Mouse (Mus musculus) adrenal gland, adult 8-10 months (tissue): Measurements from ENCODE around the gene Sppl2a. TPM values are rescaled to one million over a fixed set of nuclear protein-coding genes. Genes with fewer than 3 reads are reported as not detected.
"Not testable (repeated sequence)": the region's sequence is repeated elsewhere in the genome, so short reads cannot be mapped to it uniquely, and the experiment has no call there.

Source experiments
- DNase-seq: peaks from one replicate; pipeline ENCODE4 v3.0.0; 2022
- microRNA-seq, 2 experiments: library from miRNA; unstranded; fragments of <30 nt; microRNA quantifications; one replicate each; pipeline ENCODE4 v1.2.0; 2022
- total RNA-seq, 4 experiments: library from RNA; stranded (reverse); gene quantifications; 2 replicates each; pipeline ENCODE4 v1.2.4; 2022

The Sppl2a gene
- total RNA-seq, 4 experiments from 2014 or later = 83.8 to 96.5 (median 89.4) TPM

DNA sequence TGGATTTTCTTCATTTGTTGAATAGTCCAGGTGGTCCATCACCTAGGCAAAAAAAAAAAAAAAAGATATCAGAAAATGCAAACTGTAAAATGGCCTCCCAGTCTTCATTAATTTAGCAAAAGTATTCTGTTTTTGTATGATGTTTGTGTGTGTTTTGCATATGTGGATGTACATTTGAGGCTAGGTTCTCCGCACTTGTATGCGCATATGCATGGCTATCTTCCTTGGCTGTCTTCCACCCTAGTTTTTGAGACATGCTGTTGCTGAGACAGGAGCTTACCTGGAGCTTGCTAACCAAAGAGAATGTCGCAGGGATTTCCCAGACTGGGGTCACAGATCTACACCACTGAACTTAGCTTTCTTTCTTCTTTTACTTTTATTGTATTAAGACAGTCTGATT lies 38.8 kb downstream of the Sppl2a start:
- DNase-seq = no peak

DNA sequence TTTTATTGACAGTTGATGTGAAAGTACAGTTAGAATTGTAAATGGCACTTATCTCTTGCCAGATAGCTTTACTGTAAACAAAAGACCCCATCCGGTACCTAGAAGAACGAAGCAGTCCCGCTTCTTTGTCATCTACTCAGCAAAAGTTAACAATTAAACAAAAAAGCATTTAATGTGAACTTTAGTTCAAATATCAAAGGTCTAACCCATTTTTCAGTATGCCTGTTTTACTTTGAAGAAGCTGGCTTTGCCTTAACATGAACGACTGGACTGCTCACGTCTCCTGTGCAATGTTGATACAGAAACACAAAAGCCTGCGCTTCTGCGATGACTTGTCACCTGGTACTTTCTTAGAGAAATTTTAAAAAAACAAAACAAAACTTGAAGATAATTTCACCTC lies 40.7 kb downstream of the Sppl2a start:
- no peak for DNase-seq

DNA sequence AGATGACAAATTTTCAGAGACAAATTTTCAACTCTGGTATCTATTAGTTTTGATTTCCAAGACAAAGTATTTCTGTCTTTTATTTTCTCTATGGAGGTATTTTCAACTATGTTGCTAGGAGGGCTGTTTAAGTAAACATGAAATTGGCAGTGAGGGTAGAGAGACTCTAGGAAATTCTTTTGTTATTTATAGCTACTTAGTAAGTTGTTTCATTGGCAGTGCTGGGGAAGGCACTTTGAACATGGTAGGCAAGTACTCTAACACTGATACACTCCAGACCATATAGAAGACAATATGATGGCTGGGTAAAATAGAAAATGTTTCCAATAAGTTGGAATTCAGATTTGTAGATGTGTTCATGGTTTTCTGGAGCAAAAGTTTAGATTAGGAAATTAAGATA lies 41.3 kb downstream of the Sppl2a start:
- DNase-seq = no peak

DNA sequence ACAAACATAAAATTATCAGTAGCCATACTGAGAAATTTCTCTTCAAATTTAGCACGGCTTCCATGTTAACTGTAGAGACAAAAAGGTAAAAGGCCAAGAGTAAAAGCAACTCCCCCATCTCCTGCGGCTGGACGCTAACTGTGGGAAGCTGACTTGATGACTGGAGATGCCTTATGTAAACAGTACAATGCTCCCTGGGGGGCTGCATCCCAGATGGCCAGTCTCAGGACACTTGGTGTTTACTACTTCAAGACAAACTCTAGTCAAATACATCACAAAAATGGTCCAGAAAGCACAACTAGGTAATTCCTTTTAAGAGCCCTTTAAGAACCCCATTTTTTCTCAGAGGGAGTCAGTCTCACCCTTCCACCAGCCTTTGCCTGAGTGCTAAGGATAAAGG lies 45.9 kb downstream of the Sppl2a start:
- no peak for DNase-seq

DNA sequence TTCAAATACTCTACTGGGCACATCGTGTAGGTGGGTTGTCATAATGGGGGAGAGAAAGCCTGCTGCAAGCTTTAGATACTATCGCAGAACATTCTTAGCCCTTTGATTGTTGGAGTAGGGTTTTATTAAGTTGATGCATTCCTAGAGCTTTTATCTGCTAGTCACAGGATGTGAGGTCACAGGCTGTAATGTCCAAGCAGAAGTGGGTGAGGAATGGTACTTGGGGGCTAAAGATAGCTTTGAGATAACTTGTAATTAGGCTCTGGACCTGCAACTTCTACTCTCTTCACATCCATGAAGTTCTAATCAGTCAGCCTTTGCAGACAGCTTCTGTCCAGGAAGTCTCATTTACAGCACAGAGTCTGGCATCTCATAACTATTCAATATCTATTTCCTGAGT lies 47.2 kb downstream of the Sppl2a start:
- DNase-seq = no peak

DNA sequence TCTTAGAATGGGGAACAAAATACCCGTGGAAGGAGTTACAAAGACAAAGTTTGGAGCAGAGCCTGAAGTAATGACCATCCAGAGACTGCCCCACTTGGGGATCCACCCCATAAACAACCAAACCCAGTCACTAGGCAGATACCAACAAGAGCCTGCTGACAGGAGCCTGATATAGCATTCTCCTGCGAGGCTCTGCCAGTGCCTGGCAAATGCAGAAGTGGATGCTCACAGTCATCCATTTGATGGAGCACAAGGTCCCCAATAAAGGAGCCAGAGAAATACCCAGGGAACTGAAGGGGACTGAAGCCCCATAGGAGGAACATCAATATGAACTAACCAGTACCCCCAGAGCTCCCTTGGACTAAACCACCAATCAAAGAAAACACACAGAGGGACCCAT lies 50.3 kb downstream of the Sppl2a start:
- DNase-seq = not testable (repeated sequence)

DNA sequence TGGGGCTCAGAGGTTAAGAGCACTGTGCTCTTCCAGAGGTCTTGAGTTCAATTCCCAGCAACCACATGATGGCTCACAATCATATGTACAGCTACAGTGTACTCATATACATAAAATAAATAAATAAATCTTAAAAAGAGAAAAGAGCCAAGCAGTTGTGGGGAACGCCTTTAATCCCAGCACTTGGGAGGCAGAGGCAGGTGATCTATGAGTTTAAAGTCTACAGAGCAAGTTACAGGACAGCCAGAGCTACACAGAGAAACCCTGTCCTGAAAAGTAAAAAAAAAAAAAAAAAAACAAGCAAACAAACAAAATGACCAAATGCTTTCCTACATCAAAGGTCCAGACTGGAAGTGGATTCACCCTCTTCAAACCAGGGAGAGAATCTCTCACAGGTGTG lies 55.0 kb downstream of the Sppl2a start:
- no peak for DNase-seq

DNA sequence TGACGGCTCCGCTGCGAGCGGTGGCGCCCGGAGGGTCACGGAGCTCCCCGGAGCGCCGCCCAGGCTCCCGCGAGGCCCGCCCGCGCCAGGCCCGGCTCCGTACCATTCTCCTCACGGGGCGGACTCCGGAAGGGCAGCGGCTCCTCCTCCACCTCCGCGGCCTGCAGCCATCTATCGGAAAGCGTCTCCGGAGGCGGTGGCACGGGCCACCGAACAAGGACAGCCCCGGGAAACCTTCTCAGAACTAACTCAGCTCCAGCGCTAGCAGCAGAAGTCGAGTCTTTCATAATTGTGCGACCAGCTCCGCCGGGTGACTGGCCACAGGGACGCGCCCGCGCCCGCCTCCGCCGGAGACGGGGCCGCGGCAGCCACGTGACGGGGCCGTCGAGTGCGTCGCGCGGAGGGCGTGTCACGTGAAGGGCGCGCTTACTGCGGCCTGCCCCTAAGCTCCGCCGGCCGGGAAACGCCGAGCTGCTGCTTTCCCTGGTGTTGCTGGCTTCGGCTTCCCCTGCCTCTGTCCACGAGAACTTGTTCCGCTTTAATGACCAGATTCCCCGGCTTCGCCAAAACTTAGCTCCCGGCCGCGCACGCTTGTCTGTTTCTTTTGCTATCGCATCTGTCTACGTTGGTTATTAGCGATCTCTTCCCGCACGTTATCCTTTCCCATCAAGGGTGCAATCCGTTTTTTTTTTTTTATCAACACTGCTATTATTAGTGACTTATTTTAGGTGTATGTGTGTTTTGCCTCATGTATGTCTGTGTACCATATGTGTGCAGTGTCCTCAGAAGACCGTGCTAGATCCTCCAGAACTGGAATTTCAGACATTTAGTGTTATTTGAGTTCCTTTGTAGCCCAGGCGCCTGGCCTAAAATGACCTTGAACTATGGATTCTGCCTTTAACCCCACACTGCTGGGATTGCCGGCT lies 56.9 kb downstream of the Sppl2a start, which contains the start of gene Trpm7:
Gene Trpm7 (minus strand): TSS at position 360 of the 926 bp plus-strand sequence.
- peak; percentile 89 for DNase-seq

DNA sequence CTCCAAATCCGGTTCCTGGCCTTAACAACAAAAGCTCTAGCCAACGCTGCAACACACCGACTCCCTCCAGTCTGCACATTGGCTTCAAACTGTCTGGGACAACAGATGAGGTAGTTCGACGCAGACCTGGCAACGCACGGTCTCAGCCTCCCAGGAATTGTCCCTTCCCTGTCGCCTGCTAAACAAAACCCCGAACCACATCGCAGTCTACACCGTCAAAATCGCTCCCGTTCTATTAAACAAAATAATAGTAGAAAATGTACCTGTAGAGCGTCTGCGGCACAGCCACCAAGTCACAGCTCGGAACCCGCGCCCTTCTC lies 57.6 kb downstream of the Sppl2a start:
- DNase-seq = peak; percentile 32

DNA sequence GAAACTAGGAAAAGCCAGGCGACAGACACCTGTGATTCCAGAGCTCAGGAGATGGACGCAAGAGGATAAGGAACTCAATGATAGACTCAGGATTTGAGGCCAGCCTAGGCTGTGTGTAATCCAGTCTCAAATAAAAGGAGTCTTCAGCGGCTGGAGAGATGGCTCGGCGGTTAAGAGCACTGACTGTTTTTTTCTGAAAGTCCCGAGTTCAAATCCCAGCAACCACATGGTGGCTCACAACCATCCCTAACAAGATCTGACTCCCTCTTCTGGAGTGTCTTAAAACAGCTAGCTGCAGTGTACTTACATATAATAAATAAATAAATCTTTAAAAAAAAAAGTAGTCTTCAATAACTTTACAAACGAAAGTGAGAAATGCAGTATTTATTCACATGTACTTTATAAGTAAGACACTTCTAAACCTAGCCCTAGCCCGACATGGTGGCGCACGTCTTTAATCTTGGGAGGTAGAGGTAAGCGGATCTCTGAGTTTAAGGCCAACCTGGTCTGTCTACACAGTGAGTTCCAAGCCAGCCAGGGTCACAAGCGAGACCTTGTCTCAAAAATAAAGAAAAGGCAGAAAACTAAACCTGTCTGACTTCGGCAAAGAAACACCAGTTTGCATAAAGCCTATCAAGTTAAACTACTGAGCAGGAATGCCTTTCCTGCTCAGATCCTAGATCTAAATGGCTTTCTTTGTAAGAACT lies 58.1 kb downstream of the Sppl2a start:
- DNase-seq = no peak

DNA sequence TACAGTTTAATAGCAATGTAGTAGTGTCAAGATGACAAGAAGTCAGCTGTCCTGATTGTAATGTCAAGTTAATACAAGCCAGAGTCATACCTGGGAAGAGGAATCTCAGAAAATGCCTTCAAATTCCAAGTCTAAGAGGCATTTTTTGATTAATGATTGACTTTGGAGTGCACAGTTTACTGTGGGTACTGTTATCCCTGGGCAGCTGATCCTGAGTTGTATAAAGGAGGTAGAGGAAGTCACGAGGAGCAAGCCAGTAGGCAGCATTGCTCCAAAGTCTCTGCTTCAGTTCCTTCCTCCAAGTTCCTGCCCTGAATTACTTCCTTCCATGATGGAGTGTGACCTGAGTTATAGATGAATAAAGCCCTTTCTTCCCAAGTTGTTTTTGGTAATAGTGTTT lies 66.7 kb downstream of the Sppl2a start:
- DNase-seq = no peak

DNA sequence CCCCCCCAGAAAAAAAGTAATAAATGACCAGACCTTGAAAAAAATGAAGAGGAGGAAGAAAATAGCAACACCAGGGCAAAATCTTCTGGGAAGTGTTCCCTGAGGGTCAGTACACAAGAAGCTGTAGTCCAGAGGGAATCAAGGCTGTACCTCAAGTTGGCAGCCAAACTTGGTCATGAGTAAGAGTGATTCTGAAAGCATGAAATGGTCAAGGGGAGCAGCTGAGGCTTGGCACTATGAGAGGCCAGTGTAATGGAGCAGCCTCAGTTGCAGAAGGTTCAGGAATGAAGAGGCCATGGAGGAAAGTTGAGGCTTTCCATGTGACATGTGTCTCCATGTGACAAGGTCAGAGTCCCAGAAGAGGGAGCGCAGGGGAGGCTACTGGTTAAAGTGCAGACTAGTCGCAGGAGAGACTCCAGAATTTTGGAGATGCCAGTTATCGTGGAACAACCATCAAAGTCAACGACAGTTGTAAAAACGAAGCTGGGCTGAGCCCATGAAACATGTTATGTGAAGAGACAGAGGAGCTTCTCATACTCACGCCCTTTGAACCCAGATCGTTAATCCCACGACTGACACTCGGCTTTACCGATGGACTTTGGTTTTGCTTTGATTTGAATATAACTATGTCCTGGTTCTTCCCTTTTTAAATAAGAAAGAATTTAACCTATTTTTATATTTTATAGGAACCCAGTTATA lies 67.4 kb downstream of the Sppl2a start:
- DNase-seq = peak; percentile 55

DNA sequence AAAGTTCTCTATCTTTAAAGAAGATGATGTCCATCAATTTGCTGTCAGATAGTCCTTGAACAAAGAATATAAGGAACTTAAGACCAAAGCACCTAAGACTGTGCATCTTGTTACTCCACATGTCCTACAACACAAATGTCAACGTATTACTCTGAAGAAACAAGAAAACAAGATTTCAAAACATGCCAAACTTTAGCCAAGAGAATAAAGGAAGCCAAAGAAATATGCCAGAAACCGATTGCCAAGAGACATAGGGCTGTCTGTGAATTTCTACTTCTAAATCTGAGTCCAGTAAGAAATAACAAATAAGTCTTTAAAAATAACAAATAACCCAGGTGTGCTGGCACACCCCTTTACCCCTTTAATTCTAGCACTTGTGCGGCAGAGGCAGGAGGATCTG lies 68.0 kb downstream of the Sppl2a start:
- no peak for DNase-seq

DNA sequence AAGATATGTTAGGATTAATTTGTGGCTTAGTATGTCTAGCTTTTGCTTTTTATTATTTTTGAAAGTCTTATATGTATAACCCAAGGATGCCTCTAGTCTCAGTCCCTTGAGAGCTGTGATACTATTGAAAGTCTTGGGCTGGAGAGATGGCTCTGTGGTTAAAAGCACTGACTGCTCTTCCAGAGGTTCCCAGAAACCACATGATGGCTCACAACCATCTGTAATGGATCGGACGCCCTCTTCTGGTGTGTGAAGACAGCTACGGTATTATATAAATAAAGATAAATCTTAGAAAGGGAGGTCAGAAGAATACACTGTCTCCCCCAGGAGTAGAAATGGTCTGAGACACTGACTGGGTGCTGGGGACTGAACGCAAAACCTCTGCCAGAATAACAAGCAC lies 88.3 kb downstream of the Sppl2a start:
- no peak for DNase-seq

Small RNAs within 50 kb of the gene (microRNA-seq; reads per million reads assigned to microRNA genes)
- 0.67 to 0.70 reads per million in 2 experiments for gene Mir3473g

Other genes starting within 250 kb of the Sppl2a start
- gene Usp8, start 225.9 kb downstream of the Sppl2a start, total RNA-seq = 10 to 100 TPM; 67.9 to 76.5 (median 75.1) TPM
- gene Usp50, start 149.8 kb downstream of the Sppl2a start, total RNA-seq = under 1 TPM in 1 of 4 experiments, not detected in 3; 0.16 TPM
- 10 to 100 TPM; 37.0 to 59.1 (median 50.0) TPM for gene Trpm7, start 57.0 kb downstream of the Sppl2a start, total RNA-seq
- 10 to 100 TPM in 3 of 4 experiments, 1 to 10 TPM in 1; 9.4 to 15.7 (median 12.3) TPM for gene Ap4e1, start 75.5 kb upstream of the Sppl2a start, total RNA-seq
- 10 to 100 TPM; 26.7 to 33.4 (median 29.3) TPM for gene Blvra, start 137.4 kb upstream of the Sppl2a start, total RNA-seq
- 1 to 10 TPM; 1.6 to 2.4 (median 1.7) TPM for gene Ncaph, start 200.7 kb upstream of the Sppl2a start, total RNA-seq
- gene Itpripl1, start 210.2 kb upstream of the Sppl2a start, total RNA-seq = 1 to 10 TPM; 4.8 to 6.5 (median 5.4) TPM